Mouse (Mus musculus) kidney, embryonic 14.5 days (tissue): Measurements from ENCODE around the gene Ptpn14. TPM values are rescaled to one million over a fixed set of nuclear protein-coding genes. Genes with fewer than 3 reads are reported as not detected.

ENCODE experiments used
- ATAC-seq: fragments of 200-750 bp; cut with Nextera tagmentation; 2 replicates; pipeline ENCODE4 v1.8.0; 2017; ENCODE audit warnings: moderate number of reproducible peaks, mild to moderate bottlenecking, moderate TSS enrichment, moderate library complexity; ENCODE audit not compliant: low FRiP score, low TSS enrichment
- H3K27ac ChIP-seq: fragments of 300-500 bp; sonication (generic); 2 replicates; pipeline ENCODE4 v1.5.1; 2014; ENCODE audit warnings: low read depth, mild to moderate bottlenecking, low read length, moderate library complexity, mixed read lengths
- H3K27me3 ChIP-seq: fragments of 300-500 bp; sonication (generic); 2 replicates; pipeline ENCODE4 v1.6.1; 2014; ENCODE audit warnings: mild to moderate bottlenecking, low read length; ENCODE audit not compliant: control insufficient read depth, insufficient read depth
- H3K36me3 ChIP-seq: fragments of 300-500 bp; sonication (generic); 2 replicates; pipeline ENCODE4 v1.6.1; 2014; ENCODE audit warnings: low read length, mixed read lengths; ENCODE audit not compliant: control insufficient read depth, insufficient read depth
- H3K4me1 ChIP-seq: fragments of 300-500 bp; sonication (generic); 2 replicates; pipeline ENCODE4 v1.6.1; 2014; ENCODE audit warnings: low read length, mixed read lengths; ENCODE audit not compliant: control insufficient read depth, insufficient read depth
- H3K4me2 ChIP-seq: fragments of 300-500 bp; sonication (generic); replicated peaks from 2 replicates; pipeline ENCODE4 v1.6.1; 2014; ENCODE audit warnings: low read depth, mild to moderate bottlenecking, low read length
- H3K4me3 ChIP-seq: fragments of 300-500 bp; sonication (generic); 2 replicates; pipeline ENCODE4 v1.5.1; 2014; ENCODE audit warnings: mild to moderate bottlenecking, low read length
- H3K9ac ChIP-seq: fragments of 300-500 bp; sonication (generic); 2 replicates; pipeline ENCODE4 v1.6.1; 2014; ENCODE audit warnings: low read depth, mild to moderate bottlenecking, low read length, moderate library complexity
- H3K9me3 ChIP-seq: fragments of 300-500 bp; sonication (generic); 2 replicates; pipeline ENCODE4 v1.6.1; 2016; ENCODE audit warnings: low read length; ENCODE audit not compliant: control insufficient read depth
- WGBS: fragments of 180-500 bp; shearing (Covaris S2); extraction: QIAGEN DNeasy Blood & Tissue Kit; methylation state at CpG from one replicate; pipeline ENCODE4 v1.1.7; 2014; 5-methylcytosine and 5-hydroxymethylcytosine counted together
- polyA plus RNA-seq: library from polyadenylated mRNA; unstranded; fragments of >200 nt; fragmentation: Nextera tagmentation; extraction: Ambion mirVana; gene quantifications from 2 replicates; pipeline ENCODE4 v1.2.1, GENCODE M21; 2014

Ptpn14 gene
- polyA plus RNA-seq, 1 experiment from 2014 or later = 21.1 TPM

GRCm38 (mm10) chr1:189694391-189694790, 33.7 kb upstream of the Ptpn14 start:
- no peak for ATAC-seq
- Histone ChIP-seq H3K9me3 (no peaks in the 10 kb centered on the region), H3K27me3 (no peaks in the 10 kb centered on the region), H3K4me2 (no peak overlapping the region), H3K27ac (no peak overlapping the region), H3K4me1 (0 out of 2 replicates have a peak, but pooled peaks cover 2% of the 10 kb centered on the region), H3K36me3 (no peaks in the 10 kb centered on the region), H3K9ac (no peak overlapping the region), H3K4me3 (no peak overlapping the region)
- WGBS = 95% methylated on average over 2 of the region's 2 CpGs

- no peak overlapping the region for H3K4me3 ChIP-seq
- ATAC-seq = no peak
- H3K4me1 ChIP-seq = no peaks in the 10 kb centered on the region
- no peaks in the 10 kb centered on the region for H3K27me3 ChIP-seq
- no peak overlapping the region for H3K9ac ChIP-seq
- no peaks in the 10 kb centered on the region for H3K9me3 ChIP-seq
- H3K4me2 ChIP-seq = no peak overlapping the region
- no peak overlapping the region for H3K27ac ChIP-seq
- H3K36me3 ChIP-seq = no peaks in the 10 kb centered on the region
These were observed 32.7 kb upstream of the Ptpn14 start for GRCm38 (mm10) chr1:189695321-189695720.

DNA sequence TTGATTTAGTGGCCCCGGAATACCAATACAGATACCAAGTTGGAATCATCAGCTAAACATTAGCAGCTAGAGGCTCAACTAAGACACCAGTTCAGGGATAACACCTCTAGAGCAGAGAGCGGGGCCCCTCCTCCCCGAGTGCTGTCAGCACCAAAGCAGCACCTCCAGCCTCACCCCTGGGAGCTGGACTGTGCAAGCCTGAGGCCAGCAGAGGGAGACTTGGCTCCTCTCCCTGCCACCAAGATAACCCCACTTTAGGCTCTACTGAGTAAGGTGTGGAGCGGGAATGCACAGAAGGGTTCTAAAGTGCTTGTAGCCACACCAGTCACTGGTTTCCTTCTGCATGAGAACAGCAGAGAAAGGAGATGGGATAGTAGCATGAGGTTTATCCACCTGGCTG, 29.7 kb upstream of the Ptpn14 start:
- WGBS = 67% methylated on average over 4 of the region's 4 CpGs
- no peak overlapping the region for H3K4me2 ChIP-seq

DNA sequence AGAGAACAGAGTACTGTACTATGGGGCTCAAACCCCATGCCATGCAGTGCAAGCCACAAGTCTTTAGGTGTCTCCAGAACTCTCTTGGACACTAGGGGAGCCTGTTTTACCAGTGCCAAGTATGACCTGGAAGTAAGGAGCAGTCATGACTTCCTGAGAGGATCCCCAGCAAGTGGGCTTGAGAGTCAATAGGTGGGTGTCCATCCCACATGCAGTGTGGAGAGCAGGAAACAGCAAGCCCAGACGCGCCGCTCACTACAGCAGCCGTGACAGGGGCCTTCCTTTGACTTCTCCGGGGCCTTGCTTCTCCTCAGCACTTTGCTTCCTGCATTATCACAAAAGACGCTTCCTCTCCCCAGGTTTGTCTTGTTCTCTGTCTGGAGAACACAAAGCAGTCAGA, 27.9 kb upstream of the Ptpn14 start:
- Histone ChIP-seq H3K9me3 (no peaks in the 10 kb centered on the region), H3K4me3 (no peak overlapping the region), H3K36me3 (no peaks in the 10 kb centered on the region), H3K4me2 (no peak overlapping the region), H3K27ac (no peak overlapping the region), H3K27me3 (no peaks in the 10 kb centered on the region), H3K9ac (no peak overlapping the region), H3K4me1 (no peaks in the 10 kb centered on the region)
- ATAC-seq = no peak
- WGBS = 86% methylated on average over 6 of the region's 6 CpGs

More for the DNA sequence above, 29.7 kb upstream of the Ptpn14 start:
- H3K4me3 ChIP-seq = no peak overlapping the region
- no peaks in the 10 kb centered on the region for H3K36me3 ChIP-seq
- no peaks in the 10 kb centered on the region for H3K27me3 ChIP-seq
- no peak overlapping the region for H3K27ac ChIP-seq
- ATAC-seq = no peak
- H3K4me1 ChIP-seq = no peaks in the 10 kb centered on the region
- H3K9me3 ChIP-seq = no peaks in the 10 kb centered on the region
- no peak overlapping the region for H3K9ac ChIP-seq

GRCm38 (mm10) chr1:189700990-189701389, 27.1 kb upstream of the Ptpn14 start:
- H3K27me3 ChIP-seq = no peaks in the 10 kb centered on the region
- H3K9me3 ChIP-seq = no peaks in the 10 kb centered on the region
- ATAC-seq = peak; percentile 29; the same call in 1 of the 2 replicates
- peaks cover 4% of the 10 kb centered on the region for H3K4me1 ChIP-seq
- no peak overlapping the region for H3K9ac ChIP-seq
- WGBS = 3% methylated on average over 6 of the region's 6 CpGs
- no peak overlapping the region for H3K27ac ChIP-seq
- no peaks in the 10 kb centered on the region for H3K36me3 ChIP-seq
- H3K4me3 ChIP-seq = no peak overlapping the region
- H3K4me2 ChIP-seq = no peak overlapping the region

GRCm38 (mm10) chr1:189703156-189703555, 24.9 kb upstream of the Ptpn14 start:
- no peak for ATAC-seq
- Histone ChIP-seq H3K9me3 (no peaks in the 10 kb centered on the region), H3K27ac (no peak overlapping the region), H3K4me2 (no peak overlapping the region), H3K27me3 (no peaks in the 10 kb centered on the region), H3K4me3 (no peak overlapping the region), H3K9ac (no peak overlapping the region), H3K36me3 (no peaks in the 10 kb centered on the region), H3K4me1 (peaks cover 22% of the 10 kb centered on the region)
- WGBS = 42% methylated on average over 7 of the region's 7 CpGs

DNA sequence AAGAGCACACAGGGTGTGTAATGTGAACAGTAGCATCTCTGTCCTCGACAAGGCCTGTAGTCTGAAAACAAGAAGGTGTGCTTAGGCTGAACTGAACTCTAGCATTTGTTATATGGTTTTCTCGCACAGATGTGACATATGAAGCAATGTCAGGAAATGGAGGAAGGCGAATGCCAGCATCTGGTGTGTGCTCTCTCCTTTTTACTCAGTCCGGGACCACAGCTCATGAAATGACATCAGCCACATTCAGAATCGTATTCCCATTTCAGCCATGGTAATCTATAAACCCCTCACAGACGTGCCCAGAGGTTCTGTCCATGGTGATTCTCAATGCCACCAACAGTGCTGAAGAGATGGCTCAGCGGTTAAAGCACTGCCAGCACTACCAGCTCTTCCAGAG, 24.5 kb upstream of the Ptpn14 start:
- Histone ChIP-seq H3K9ac (no peak overlapping the region), H3K4me2 (no peak overlapping the region), H3K27me3 (no peaks in the 10 kb centered on the region), H3K4me1 (peaks cover 26% of the 10 kb centered on the region), H3K27ac (no peak overlapping the region), H3K4me3 (no peak overlapping the region), H3K36me3 (no peaks in the 10 kb centered on the region), H3K9me3 (no peaks in the 10 kb centered on the region)
- ATAC-seq = no peak
- 81% methylated on average over 7 of the region's 7 CpGs for WGBS

DNA sequence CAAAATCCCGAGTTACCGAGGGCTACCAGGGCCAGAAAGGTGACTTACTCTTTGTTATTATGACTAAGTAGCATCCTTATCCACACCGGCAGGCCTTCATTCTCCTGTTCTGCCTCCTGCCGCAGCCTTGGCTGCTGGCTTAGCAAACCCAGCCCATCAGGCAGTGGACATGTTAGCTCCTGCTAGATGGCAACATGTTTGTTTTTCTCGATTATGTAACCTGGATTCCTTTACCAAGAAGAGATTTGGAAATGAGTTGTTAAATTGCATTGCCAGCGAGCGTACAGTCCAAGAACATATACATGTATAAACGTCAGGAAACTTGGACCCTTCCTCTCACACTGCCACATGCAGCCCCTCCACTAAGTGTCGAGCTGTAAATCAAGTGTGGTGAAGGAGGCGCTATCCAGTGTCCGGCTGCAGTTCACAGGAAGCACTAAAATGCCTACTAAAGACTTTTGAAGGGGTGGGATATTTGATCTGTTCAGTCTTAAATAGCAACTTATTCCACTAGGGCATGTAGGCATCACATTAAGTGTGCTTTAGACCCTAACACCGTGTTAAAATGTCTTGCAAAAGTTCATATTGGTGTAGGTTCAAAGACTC, 21.9 kb upstream of the Ptpn14 start:
- ATAC-seq = peak; percentile 44; the same call in 1 of the 2 replicates
- WGBS = 22% methylated on average over 12 of the region's 12 CpGs
- H3K27me3 ChIP-seq = no peaks in the 10 kb centered on the region
- H3K4me3 ChIP-seq = no peak overlapping the region
- H3K9ac ChIP-seq = no peak overlapping the region
- peak overlapping the region; percentile 53; the same call in 1 of the 2 replicates for H3K27ac ChIP-seq
- H3K9me3 ChIP-seq = no peaks in the 10 kb centered on the region
- H3K4me2 ChIP-seq = no peak overlapping the region
- no peaks in the 10 kb centered on the region for H3K36me3 ChIP-seq
- peaks cover 34% of the 10 kb centered on the region for H3K4me1 ChIP-seq

- H3K27ac ChIP-seq = peak overlapping the region; percentile 53; the same call in 1 of the 2 replicates
- peaks cover 34% of the 10 kb centered on the region for H3K4me1 ChIP-seq
These were observed 21.1 kb upstream of the Ptpn14 start for GRCm38 (mm10) chr1:189707014-189707413.

More at GRCm38 (mm10) chr1:189707014-189707413, 21.1 kb upstream of the Ptpn14 start:
- Histone ChIP-seq H3K9ac (no peak overlapping the region), H3K27me3 (no peaks in the 10 kb centered on the region), H3K9me3 (no peaks in the 10 kb centered on the region), H3K36me3 (no peaks in the 10 kb centered on the region), H3K4me2 (no peak overlapping the region), H3K4me3 (no peak overlapping the region)
- 0 out of 2 replicates have a peak, but pooled peaks have one; percentile 32 for ATAC-seq
